Mouse (Mus musculus) kidney, postnatal 10 days (tissue): Measurements from ENCODE around the gene Ccdc153.
A peak's percentile ranks its signal among the peaks of the same experiment; 100 is the strongest.

Source experiments
- DNase-seq: peaks from one replicate; pipeline ENCODE4 v3.0.0; 2021; ENCODE audit warnings: mixed read lengths

The Ccdc153 gene

GRCm38 (mm10) chr9:44288076-44288958 is 47.8 kb downstream of the Ccdc153 start, which contains the start of gene Abcg4:
Gene Abcg4, minus strand, starts transcription at chr9:44288615.
- peak; percentile 50 for DNase-seq

GRCm38 (mm10) chr9:44288959-44289291 is 48.4 kb downstream of the Ccdc153 start:
- DNase-seq: no peak

- DNase-seq: peak; percentile 73
Observed at GRCm38 (mm10) chr9:44292490-44292889, 52.0 kb downstream of the Ccdc153 start.
